Comparison of ENCODE assay signal across 9 mouse cellular contexts in the genomic region with DNA sequence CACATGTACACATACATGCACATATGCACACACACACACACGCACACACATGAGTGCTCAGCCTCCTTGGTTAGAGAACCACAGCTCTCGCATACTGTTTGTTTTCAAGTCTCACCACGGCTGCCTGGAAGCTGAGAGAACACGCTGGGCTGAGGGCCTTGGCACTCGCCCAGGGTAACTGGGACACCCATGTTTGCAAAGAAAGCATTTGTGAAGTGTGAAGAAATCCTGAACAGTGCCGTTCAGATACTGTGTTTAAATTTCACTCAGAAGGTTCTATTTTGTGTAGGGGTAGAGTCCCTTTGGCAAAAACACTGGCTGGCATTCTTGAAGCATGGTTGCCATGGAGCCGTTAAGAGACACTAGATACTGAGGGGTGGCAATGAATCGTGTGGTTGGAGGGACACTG.
DNase-seq lines count a peak whose midpoint lies in the region.
"Had no signal": no experiment of that assay in that cellular context is flagged by ENCODE, and none has a peak within 500 bp of the region (broad histone marks: within the 10 kb centered on the region; RNA-seq: fewer than 3 reads in every experiment).

No protein-coding gene starts in this region.

- DNase-seq in cerebellum, postnatal 10 days: peak; percentile 41 to 66
- no peak for DNase-seq in cerebellum, adult 9-10 months
- DNase-seq in brain, embryonic 18.5 days (ENCODE audit: low read depth, low spot score): peak; percentile 69
- DNase-seq in layer of hippocampus, adult 9-10 months (ENCODE audit: low spot score): peak; percentile 42
- DNase-seq in lung, postnatal 25 days (ENCODE audit: low spot score): peak; percentile 61
- DNase-seq in embryo, embryonic 9.5 days (ENCODE audit: extremely low spot score): no peak
- no peak for DNase-seq in adrenal gland, postnatal 36 days
- DNase-seq in c-Kit-positive CD71-positive TER-119-positive erythroid progenitor cells, embryonic 14.5 days (ENCODE audit: low spot score): no peak
- DNase-seq: adrenal gland, adult 2 months had no signal

Comparison
In these comparisons a context has a peak if more than half of its experiments do, and no peak if none do; other contexts are left out.
1. DNase-seq: peak in cerebellum, postnatal 10 days (2 of 2), brain, embryonic 18.5 days (single experiment), layer of hippocampus, adult 9-10 months (single experiment) and lung, postnatal 25 days (single experiment); none in cerebellum, adult 9-10 months (single experiment), embryo, embryonic 9.5 days (single experiment), adrenal gland, postnatal 36 days (0 of 2) and c-Kit-positive CD71-positive TER-119-positive erythroid progenitor cells, embryonic 14.5 days (single experiment).